Mouse (Mus musculus) heart, postnatal 0 days (tissue): Measurements from ENCODE around the gene Psmd12. TPM values are rescaled to one million over a fixed set of nuclear protein-coding genes. Genes with fewer than 3 reads are reported as not detected.

Experiments used
- ATAC-seq: fragments of 200-750 bp; cut with Nextera tagmentation; 2 replicates; pipeline ENCODE4 v1.8.0; 2017; ENCODE audit warnings: low read depth, moderate number of reproducible peaks, moderate library complexity; ENCODE audit not compliant: insufficient read depth
- DNase-seq: peaks from one replicate; pipeline ENCODE4 v3.0.0-alpha.2; 2016; ENCODE audit warnings: low spot score
- H3K27ac ChIP-seq: fragments of 300-500 bp; sonication (generic); 2 replicates; pipeline ENCODE4 v1.5.1; 2014; ENCODE audit warnings: low read depth, mild to moderate bottlenecking
- H3K27me3 ChIP-seq: fragments of 300-500 bp; sonication (generic); 2 replicates; pipeline ENCODE4 v1.6.1; 2014; ENCODE audit warnings: low read length, mixed read lengths; ENCODE audit not compliant: control insufficient read depth, insufficient read depth
- H3K36me3 ChIP-seq: fragments of 300-500 bp; sonication (generic); replicated peaks from 2 replicates; pipeline ENCODE4 v1.6.1; 2014; ENCODE audit warnings: low read length, mixed read lengths; ENCODE audit not compliant: control insufficient read depth, insufficient read depth
- H3K4me1 ChIP-seq: fragments of 300-500 bp; sonication (generic); 2 replicates; pipeline ENCODE4 v1.6.1; 2014; ENCODE audit warnings: antibody characterized with exemption; ENCODE audit not compliant: control insufficient read depth, insufficient read depth
- H3K4me2 ChIP-seq: fragments of 300-500 bp; sonication (generic); 2 replicates; pipeline ENCODE4 v1.6.1; 2014; ENCODE audit warnings: low read depth, mild to moderate bottlenecking, low read length, moderate library complexity
- H3K4me3 ChIP-seq: fragments of 300-500 bp; sonication (generic); 2 replicates; pipeline ENCODE4 v1.5.1; 2014; ENCODE audit warnings: low read depth, low read length
- H3K9ac ChIP-seq: fragments of 300-500 bp; sonication (generic); replicated peaks from 2 replicates; pipeline ENCODE4 v1.6.1; 2014; ENCODE audit warnings: low read depth, low read length, mixed read lengths
- H3K9me3 ChIP-seq: fragments of 300-500 bp; sonication (generic); replicated peaks from 2 replicates; pipeline ENCODE4 v1.6.1; 2016; ENCODE audit warnings: low read length; ENCODE audit not compliant: control insufficient read depth
- CTCF ChIP-seq: IDR thresholded peaks from 2 replicates; pipeline ENCODE4 v1.5.1; 2016; ENCODE audit warnings: antibody characterized with exemption, control low read depth, low read depth
- EP300 ChIP-seq: IDR thresholded peaks from 2 replicates; pipeline ENCODE4 v1.6.1; 2016; ENCODE audit warnings: antibody characterized with exemption, low read depth
- WGBS: fragments of 180-500 bp; shearing (Covaris S2); extraction: QIAGEN DNeasy Blood & Tissue Kit; methylation state at CpG from one replicate; pipeline ENCODE4 v1.1.7; 2014; 5-methylcytosine and 5-hydroxymethylcytosine counted together
- polyA plus RNA-seq: library from polyadenylated mRNA; unstranded; fragments of >200 nt; fragmentation: Nextera tagmentation; extraction: Ambion mirVana; gene quantifications from 2 replicates; pipeline ENCODE4 v1.2.1, GENCODE M21; 2015
- total RNA-seq: library from RNA; depleted of rRNA; stranded (reverse); fragments of >200 nt; gene quantifications from 2 replicates; pipeline ENCODE4 v1.2.3, GENCODE M21; 2014; ENCODE audit warnings: low replicate concordance

Psmd12 gene
- total and polyA plus RNA-seq, 2 experiments from 2014 or later = 45.6 to 158 TPM

DNA sequence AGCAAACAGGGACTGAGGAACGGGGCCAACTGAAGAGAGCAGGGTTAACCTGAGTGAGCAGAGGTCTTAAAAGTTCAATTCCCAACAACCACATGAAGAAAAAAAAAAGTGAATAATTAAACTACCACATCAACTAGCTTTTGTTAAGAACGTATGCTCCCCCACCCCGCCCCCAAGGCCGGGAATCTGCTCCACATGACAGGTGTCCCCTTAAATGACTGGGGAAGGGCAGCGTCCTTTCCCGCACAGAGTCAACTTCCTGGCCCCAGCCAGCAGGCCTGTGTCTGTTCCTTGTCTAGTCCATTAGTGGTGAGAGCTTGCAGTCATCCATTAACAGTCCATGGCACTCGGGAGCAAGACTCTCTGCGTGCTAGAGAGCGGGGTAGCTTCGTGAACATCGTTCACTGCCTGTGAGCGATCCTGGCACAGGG is 16.0 kb upstream of the Psmd12 start:
- no peak overlapping the region for H3K27ac ChIP-seq
- 67% methylated on average over 12 of the region's 12 CpGs for WGBS
- no peak for ATAC-seq

DNA sequence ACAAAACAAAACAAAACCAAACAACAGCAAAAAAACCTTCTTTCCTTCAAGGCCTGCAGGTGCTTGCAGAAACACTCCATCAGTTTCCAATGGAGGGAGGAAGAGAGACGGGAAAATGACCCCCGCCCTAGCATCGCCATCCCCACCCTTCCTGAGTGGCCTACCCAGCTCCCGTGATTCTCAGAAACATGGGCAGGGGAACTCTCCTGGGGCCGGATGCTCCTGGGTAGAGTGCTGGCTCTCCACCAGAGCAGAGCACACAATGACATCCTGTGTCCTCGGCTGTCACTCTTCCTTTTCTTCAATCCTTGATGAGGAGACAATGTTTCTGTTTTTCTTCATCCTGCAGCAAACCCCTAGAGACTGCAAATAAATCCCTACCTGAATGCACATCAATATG is 15.1 kb upstream of the Psmd12 start:
- H3K4me2 ChIP-seq = no peak overlapping the region
- no peaks in the 10 kb centered on the region for H3K27me3 ChIP-seq
- ATAC-seq (no peak), DNase-seq (no peak)
- no peaks in the 10 kb centered on the region for H3K36me3 ChIP-seq
- no peaks in the 10 kb centered on the region for H3K9me3 ChIP-seq
- H3K9ac ChIP-seq = no peak overlapping the region
- TF ChIP-seq EP300 (no peak), CTCF (no peak)
- H3K4me1 ChIP-seq = peaks cover 8% of the 10 kb centered on the region; the same call in 1 of the 2 replicates
- H3K4me3 ChIP-seq = no peak overlapping the region
- WGBS = 65% methylated on average over 6 of the region's 6 CpGs
- no peak overlapping the region for H3K27ac ChIP-seq

More for the DNA sequence above, 16.0 kb upstream of the Psmd12 start:
- H3K4me2 ChIP-seq = no peak overlapping the region
- peaks cover 4% of the 10 kb centered on the region; the same call in 1 of the 2 replicates for H3K4me1 ChIP-seq
- H3K27me3 ChIP-seq = no peaks in the 10 kb centered on the region
- no peak for DNase-seq
- H3K9ac ChIP-seq = no peak overlapping the region
- H3K36me3 ChIP-seq = no peaks in the 10 kb centered on the region
- TF ChIP-seq EP300 (no peak), CTCF (no peak)
- no peaks in the 10 kb centered on the region for H3K9me3 ChIP-seq
- H3K4me3 ChIP-seq = no peak overlapping the region

DNA sequence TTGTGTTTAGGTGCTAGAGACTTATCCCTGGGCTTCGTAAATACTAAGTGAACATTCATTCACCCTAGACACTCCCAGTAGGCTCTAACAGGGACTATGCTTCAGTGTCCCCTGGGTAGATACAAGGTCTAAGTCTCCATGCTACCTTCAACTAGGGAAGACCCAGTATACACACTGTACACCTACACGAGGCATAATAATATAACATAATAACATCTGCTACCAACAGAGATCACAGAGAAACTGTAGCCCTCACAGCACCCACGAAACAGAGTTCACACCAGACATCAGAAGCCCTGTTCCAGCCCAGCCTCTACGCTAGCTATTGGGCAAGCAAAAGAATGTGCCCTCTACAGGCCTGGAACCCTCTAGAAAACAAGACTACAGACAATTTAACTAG is 14.2 kb upstream of the Psmd12 start:
- no peak for DNase-seq

DNA sequence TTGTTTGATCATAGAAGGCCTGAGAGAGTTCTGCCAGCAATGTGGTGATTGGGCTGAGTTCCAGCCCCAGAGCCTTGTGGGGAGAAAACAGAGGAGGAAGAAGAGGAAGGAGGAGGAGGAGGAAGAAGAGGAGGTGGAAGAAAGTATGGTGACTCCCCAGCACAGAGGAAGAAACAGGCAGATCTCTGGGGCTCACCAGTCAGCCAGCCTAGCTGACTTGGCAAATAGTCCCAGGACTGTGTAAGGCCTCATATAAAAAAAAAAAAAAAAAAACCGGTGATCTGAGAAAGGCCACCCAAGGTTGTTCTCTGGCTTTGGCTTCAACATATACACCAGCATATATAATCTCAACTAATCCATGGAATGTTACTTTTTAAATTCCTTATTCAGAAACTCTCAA is 13.3 kb upstream of the Psmd12 start:
- no peak for DNase-seq
- ATAC-seq = no peak
- H3K27me3 ChIP-seq = no peaks in the 10 kb centered on the region
- no peaks in the 10 kb centered on the region for H3K9me3 ChIP-seq
- H3K4me3 ChIP-seq = no peak overlapping the region
- TF ChIP-seq EP300 = no peak
- no peak for TF ChIP-seq CTCF
- no peak overlapping the region for H3K4me2 ChIP-seq
- H3K9ac ChIP-seq = no peak overlapping the region
- H3K4me1 ChIP-seq = peaks cover 8% of the 10 kb centered on the region; the same call in 1 of the 2 replicates
- H3K36me3 ChIP-seq = no peaks in the 10 kb centered on the region
- no peak overlapping the region for H3K27ac ChIP-seq
- WGBS = 40% methylated on average over 1 of the region's 1 CpGs

More for the DNA sequence above, 14.2 kb upstream of the Psmd12 start:
- Histone ChIP-seq H3K4me2 (no peak overlapping the region), H3K9ac (no peak overlapping the region), H3K36me3 (no peaks in the 10 kb centered on the region), H3K27me3 (no peaks in the 10 kb centered on the region), H3K27ac (no peak overlapping the region), H3K4me1 (peaks cover 8% of the 10 kb centered on the region; the same call in 1 of the 2 replicates), H3K4me3 (no peak overlapping the region), H3K9me3 (no peaks in the 10 kb centered on the region)
- WGBS = 88% methylated on average over 4 of the region's 4 CpGs
- ATAC-seq = no peak
- no peak for TF ChIP-seq EP300
- TF ChIP-seq CTCF = no peak

DNA sequence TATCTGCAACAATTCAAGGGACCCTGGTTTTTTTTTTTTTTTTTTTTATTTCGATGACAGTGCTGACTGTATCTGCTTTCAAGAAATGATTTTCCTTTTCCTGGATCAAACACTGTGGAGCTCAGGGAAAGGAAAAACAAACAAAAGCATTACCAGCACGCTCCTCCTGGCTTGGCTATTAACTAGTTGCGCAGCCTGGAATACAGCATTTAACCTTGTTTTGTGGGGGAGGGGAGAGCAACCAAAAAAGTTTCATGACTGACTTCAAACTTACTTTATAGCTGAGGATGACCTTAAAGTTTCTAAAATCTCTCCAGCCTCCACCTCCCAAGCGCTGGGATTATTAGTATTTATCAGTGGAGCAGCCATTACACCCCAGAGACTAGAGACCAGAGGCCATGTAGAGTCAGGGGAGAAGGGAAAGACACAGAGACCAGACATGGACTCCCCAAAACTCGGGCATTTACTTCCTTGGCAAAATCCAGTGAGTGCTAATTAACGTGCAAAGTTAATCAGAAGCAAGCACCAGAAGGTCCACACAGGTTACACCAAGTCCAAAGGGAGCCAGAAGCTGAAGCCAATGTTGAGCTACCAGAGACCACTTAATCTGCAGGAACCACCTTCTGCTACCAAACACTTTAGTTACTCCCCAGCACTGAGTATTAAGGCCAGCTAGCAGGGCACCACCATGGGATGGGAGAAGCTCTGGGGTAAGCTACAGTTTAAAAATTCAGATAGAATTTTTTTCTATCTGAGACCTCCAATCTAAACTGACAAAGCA is 12.5 kb upstream of the Psmd12 start:
- Histone ChIP-seq H3K4me2 (no peak overlapping the region), H3K36me3 (no peaks in the 10 kb centered on the region), H3K4me3 (no peak overlapping the region), H3K4me1 (peaks cover 8% of the 10 kb centered on the region; the same call in 1 of the 2 replicates), H3K9me3 (no peaks in the 10 kb centered on the region), H3K9ac (no peak overlapping the region), H3K27ac (no peak overlapping the region), H3K27me3 (no peaks in the 10 kb centered on the region)
- no peak for DNase-seq
- TF ChIP-seq EP300 (no peak), CTCF (no peak)
- WGBS = 71% methylated on average over 6 of the region's 6 CpGs
- ATAC-seq = no peak
